Mouse (Mus musculus): ENCODE measurements around the gene Metap1.
A peak's percentile ranks its signal among the peaks of the same experiment; 100 is the strongest.

The Metap1 gene

DNA sequence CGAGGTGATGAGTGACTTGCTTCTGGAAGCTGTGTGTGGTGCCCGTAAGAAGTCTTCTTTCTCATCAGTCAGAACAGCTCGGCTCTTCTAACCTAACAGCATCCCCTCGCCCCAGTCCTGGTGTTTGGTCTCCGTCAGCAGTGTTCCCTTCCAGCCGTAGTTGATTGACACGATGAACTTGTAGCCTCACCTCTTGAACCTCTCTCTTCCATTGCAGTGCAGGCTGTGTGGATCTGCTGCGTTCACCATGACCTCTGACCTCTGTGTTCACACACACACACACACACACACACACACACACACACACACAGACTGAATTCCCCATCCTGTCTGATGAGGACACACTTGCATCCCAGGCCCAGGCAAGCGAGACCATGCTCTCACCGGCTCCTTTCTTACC is 37.1 kb downstream of the Metap1 start:
- DNase-seq (ENCODE audit: low spot score) = no peak

DNA sequence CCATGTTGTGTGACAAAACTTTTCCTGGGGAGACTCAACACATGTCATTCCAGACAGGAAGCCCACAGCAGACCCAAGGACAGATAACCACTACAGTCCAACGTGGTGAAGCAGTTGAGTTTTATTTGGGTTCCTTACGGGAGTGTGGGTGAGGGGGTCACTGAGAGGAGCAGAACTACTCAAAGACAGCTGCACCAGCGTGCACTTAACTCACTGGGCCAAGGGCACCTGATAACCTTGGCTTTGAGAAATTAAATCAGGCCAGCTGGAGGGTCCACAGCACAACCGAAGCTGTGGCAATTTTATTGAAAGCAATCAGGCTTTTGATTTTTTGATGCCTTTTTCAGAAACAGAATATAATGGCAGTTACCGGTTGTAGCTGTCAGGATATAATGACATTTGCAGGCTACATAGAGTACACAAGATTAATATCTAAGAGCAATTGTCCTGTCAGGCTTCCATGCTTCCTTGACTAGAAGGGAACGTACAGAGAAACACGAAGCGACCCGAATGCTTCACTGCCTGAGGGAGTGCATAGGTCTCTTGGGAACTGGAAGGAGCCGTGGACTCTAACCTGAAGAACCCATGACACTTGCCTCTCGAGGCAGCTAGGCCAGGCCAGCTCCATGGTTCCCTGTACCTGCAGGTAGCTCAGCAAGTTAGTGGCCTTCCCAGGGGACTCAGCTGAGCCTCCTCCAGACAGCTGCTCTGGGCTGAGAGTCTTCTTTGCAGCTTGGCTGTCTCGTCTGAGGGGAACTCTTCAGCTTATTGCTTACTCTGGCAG is 41.0 kb downstream of the Metap1 start:
- DNase-seq (ENCODE audit: low spot score) = no peak

DNA sequence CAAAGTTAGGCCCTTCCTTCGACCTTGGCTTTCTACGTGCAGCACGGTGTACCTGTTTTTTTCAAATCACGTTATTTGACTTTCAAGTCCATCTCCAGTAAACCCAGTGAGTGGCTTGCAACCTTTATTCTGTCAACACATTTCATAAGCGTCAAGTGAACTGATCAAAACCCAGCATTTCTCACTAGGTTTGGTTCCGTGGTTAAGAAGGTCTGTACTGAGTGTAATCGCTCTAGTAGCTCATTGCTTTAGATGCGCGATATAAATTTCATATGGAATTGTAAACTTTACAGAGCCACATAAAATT is 45.9 kb downstream of the Metap1 start:
- DNase-seq (ENCODE audit: low spot score) = no peak

DNA sequence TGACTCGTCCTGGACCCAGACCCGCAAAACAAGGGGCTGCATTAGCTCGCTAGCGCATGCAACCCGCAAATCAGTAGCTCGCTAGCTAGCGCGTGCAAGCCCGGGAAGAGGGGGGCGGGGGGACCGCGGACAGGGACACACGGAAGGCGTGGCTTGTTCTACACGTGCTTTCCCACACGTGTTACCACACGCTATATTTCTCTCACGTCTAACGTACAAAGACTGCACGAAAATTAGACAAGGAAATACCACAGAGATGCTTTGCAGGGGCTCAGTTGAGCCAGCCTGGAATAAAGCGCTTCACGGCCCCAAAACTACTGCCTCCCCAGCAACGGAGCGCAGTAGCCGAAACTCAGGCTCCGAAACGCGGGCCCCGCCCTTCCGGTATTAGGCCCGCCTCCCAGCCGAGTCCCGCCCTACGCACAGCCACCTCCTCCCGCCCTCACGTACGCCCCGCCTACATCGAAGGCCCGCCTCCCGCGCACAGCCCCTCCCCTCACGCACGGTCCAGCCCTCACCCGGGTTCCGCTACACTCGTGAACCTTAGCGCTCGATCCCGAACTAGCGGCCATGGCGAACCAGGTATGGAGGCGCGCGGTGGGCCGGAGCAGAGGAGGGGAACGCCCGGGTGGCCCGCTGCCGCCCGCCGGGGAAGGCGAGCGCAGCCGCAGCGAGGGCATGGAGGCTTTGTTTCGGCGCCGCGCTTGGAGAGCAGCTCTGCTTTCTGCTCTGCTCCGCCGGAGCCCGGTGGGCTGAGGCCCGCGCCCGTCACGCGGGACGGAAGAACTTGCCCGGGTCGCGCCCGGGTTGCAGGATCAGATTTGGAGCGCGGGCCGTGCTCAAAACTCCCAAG is 46.5 kb downstream of the Metap1 start, which contains the start of gene Adh5:
Gene Adh5 (plus strand): TSS at position 482 of the 853 bp plus-strand sequence.
- DNase-seq (ENCODE audit: low spot score) = peak; percentile 94

DNA sequence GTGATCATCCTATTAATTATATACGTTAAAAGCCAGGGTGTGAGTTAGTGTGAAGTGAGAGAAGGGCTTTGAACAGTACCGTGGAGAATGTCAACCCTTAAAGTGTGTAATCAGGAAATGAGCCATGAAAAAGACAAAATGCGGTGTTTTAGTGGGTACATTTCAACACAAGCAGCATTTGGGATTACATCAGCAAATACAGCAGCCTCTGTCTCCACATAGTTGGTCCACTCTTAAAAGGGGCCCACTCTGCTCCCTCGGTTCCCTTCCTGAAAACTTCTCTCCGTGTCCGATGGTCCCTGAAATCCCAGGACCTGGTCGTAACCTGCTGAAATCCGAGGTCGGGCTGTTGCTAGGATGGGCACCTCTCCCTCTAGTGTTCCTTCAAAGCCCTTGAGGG is 47.1 kb downstream of the Metap1 start:
- no peak for DNase-seq (ENCODE audit: low spot score)

DNA sequence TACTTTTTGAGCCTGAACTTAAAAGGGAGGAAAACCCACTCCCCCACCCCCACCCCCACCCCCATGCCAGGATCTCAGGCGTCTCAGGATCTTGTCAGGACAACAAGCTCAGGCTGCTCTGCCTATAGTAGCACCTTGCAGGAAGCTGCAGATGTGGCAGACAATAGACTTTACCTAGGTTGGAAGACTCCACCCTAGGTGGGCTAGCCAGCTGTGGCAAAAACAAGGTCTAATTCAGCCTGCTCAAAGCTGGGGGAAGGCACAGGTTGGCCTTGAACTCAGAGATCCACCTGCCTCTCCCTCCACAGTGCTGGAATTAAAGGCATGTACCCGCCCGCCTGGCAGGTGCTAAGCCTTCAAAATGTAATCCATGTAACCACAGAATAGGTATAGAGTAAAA is 50.6 kb downstream of the Metap1 start:
- no peak for DNase-seq (ENCODE audit: low spot score)

DNA sequence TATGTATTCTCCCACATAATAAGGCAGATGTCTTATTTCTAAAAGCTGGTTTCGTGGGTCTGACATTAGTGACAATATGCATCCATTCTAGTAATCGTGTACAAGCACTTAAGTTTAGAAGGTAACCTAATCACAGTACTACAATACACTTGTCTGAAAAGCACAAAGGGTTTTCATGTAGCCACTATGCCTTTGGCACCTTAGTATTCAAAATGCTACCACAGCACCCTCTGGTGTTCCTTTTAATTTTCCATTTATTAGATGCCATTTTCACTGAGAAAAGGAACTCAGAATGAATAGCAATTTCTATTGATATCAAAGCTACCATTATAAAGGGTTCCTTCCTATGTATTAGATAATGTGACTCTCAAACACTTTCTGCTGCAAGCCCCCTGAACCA is 57.5 kb downstream of the Metap1 start:
- peak; percentile 69 for DNase-seq (ENCODE audit: low spot score)

DNA sequence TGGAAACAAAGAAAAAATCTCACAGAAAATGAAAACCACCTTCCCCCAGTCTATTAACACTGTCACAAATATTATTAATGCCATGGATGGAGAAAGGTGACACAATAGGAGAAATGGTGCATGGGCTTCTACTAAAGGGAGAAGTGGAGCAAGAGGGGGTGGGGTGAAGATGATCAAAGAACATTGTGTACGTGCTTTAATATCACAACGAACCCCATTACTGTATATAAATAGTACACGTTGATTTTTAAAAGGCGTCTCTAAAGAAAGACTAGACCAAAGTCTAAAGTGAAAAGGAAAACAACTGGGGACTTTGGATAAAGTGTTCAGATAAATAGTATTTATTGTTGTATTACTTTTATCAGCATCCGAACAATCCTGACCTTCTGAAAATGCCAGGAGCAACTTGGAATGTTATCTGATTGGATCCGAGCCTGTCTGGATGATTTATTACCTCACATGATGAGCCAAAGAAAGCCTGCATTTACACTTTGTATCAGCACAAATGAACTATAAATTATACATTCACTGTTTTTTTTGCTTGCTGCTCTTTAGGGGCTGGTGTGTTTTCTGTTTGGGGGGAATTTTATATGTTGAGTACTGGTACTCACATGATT is 58.8 kb downstream of the Metap1 start:
- no peak for DNase-seq (ENCODE audit: low spot score)

DNA sequence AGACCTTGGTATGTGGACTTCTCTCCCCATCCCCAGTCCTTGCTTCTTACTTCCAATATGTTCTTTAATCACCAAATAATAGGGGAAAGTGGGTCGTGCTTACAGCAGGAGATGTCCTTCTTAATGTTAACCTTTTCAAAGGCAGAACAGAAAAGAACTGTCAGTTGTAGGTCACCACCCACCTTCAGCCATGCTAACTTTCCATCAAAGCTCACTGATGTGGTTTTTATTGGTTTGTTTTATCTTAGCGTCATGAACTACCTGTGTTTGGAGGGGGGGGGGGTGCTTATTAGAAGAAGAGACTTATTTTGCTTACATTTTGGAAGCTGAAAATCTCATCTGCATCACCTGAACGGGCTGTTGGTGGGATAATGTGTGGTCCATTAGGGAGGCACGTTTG is 65.1 kb downstream of the Metap1 start:
- DNase-seq (ENCODE audit: low spot score) = no peak

DNA sequence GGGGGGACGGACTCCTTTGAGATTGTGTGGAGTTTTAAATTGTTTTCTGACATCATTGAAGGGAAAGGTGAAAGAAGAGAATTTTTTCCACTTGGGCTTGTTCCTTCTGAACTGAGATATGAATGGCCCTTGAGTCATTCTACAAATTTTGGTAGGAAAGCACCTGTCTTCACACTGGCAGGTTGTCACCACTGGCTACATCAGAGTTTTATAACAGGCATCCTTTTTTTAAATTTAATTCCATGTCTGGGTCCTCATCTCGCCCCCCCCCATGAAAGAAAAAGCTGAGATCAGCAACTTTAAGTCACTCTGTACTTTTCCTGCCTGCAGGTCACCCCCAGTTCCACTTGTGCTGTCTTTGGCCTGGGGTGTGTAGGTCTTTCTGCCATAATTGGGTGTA is 65.7 kb downstream of the Metap1 start:
- no peak for DNase-seq (ENCODE audit: low spot score)

DNA sequence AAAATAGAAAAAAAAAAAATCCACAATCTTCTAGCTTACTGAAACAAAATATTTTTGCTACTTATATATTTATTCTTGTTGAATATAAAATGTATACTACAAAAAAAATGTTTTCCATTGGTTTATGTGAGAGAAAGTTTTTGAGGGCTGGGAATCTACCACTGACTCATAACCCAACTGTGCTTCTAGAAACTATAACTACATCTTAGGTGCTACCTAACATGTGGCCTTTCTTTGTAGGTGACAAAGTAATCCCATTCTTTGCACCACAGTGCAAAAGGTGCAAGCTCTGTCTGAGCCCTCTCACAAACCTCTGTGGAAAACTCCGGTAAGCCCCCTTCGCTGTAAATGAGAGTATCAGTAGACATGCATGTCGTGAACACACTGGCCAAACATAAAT is 68.9 kb downstream of the Metap1 start:
- no peak for DNase-seq (ENCODE audit: low spot score)

DNA sequence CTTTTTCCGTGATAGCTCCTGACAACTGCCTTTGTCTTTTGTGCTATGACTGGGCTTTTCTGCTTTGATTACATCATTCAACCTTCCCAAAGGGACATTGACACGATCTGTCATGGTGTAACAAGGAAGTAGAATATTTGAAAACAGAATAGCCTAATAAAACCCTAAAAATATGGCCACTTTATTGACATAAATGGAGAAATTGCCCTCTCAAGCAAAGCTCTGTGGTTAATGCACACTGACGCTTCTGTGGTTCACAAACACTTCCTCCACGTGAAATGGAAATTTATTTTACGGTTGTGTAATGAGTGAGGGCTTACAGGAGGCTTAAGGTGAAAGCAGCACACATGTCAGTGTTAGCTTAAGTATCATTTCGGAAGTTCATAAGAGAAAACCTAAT is 69.9 kb downstream of the Metap1 start:
- DNase-seq (ENCODE audit: low spot score) = no peak

DNA sequence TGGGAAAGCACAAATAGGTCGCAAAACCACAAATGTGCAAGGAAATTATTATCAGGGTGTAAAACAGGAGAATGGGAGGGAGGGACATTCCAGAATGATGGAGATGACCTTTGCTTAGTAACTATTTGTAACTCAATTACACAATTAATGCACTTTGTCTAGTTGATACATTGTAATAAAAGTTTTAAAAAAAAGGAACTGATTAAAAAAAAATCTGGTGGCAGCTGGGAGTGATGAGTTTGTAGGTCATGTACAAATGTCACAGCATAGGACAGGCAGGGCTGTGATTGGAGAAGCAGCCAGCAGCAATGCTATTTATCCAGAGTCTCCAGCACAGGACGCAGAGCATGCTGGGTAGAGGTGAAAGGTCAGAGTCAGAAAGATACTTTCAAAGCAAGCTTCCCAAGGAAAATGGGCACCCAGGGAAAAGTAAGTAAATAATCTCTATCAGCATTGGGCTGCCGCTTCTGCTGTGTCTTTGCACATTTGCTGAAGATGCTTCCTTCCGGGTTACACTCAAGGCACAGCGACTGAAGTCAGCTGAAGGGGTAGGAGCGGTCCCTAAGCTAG is 74.1 kb downstream of the Metap1 start, which contains the start of gene Adh4:
Gene Adh4 (plus strand): TSS at position 346 of the 570 bp plus-strand sequence.
- DNase-seq (ENCODE audit: low spot score) = peak; percentile 35

DNA sequence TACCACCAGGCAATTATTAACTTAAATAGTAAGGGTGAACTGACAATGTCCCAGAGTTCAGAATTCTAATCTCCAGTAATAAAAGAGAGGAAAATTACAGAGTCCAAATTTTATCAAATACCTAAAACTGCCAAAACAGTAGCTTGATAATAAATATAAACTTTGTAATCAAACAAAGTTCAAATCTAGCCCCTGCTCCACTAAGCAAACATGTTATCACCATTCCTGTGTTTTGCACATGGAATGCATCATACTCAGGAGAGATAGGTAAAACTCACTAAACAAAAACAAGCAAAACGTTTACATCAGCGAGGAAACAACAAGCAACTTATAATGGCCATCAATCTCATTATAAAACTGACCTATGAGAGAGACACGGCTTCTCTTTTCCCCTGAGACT is 79.1 kb downstream of the Metap1 start:
- DNase-seq (ENCODE audit: low spot score) = no peak

DNA sequence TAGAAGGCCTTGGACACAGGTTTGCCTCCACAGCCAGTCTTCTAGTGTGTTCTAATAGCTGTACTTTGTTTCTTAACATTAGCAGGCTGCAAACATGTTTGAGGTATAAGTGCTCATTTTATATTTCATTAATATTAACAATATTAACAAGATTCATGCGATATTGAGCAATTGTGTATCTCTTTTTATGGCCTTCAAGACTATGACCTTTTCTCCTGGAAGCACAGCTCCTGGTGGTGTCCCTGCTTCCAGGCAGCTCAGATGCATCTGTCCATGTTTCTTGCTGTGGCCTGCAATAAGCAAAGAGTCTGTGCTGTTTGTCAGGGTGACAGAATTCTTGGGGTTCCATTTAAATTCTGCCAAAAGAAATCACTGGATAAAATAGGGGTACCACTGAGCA is 79.7 kb downstream of the Metap1 start:
- no peak for DNase-seq (ENCODE audit: low spot score)
